Mouse (Mus musculus): ENCODE measurements at regions not wholly inside any gene's neighbourhood (a gene's known extent, or its start where the extent isn't known, plus 50 kb on each side); places are given as distances from the start of the nearest gene placed in this dataset.
A peak's percentile ranks its signal among the peaks of the same experiment; 100 is the strongest.
"Not testable (repeated sequence)": the region's sequence is repeated elsewhere in the genome, so short reads cannot be mapped to it uniquely, and the experiment has no call there.

DNA sequence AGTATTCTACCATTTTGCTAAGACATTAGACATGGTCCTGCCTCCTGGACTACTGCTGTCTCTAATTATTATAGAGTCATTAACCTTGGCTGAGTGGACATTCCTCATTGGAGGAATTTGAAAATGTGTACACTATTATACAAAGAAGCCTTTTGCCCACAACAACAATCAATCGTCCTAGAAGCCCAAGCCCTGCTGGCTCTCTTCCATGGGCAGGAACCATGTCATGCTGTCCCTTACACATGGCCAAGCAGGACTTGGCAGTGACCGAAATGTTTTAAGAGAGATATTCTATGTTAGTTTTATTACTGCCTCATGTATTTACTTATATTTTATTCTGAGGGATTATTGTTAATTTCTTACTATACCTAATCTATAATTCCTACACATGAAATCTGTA, 1607.3 kb upstream of the Cdh6 start (continued):
- no peak for TF ChIP-seq TBP (IDR thresholded peaks at IDR 0.05; ENCODE audit: low read depth, low read length)

DNA sequence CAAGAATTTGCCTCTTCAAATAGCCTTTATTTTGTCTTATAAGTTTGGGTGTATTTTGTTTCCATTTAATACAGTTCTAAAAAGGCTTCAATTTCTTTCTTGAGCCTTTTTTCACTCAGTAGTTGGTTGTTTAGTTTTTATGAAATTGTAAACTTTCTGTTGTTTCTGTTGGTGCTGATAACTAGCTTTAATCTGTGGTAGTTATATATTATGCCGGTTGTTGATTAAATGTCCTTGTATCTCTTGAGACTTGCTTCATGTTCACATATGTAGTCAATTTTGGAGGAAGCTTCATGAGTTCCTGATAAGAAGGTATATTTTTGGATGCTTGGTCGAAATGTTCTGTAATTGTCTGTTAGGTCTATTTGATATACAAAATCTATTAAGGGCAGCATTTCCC, 1568.3 kb upstream of the Cdh6 start:
- Histone ChIP-seq H3K27ac (ENCODE audit: control insufficient read depth, low read depth, low read length) (no peak overlapping the region), H3K4me3 (ENCODE audit: control insufficient read depth in 1 of 2, insufficient read depth in 1 of 2, low read depth in 2 of 2, low read length in 2 of 2) (no peak overlapping the region), H3K79me2 (ENCODE audit: control insufficient read depth, insufficient read depth, low read length, poor library complexity) (no peaks in the 10 kb centered on the region), H3K9me3 (replicated peaks; ENCODE audit: insufficient read depth, low read length) (no peaks in the 10 kb centered on the region), H3K4me1 (ENCODE audit: control insufficient read depth in 1 of 2, insufficient read depth in 2 of 2, low read length in 2 of 2) (peaks cover 2 to 10% of the 10 kb centered on the region in 2 experiments; a peak in 2 of 4 replicates), H3K27me3 (ENCODE audit: control insufficient read depth in 1 of 2, insufficient read depth in 2 of 2, low read length in 2 of 2) (no peaks in the 10 kb centered on the region), H3K9ac (ENCODE audit: control insufficient read depth, low read depth, low read length, poor library complexity, severe bottlenecking) (no peak overlapping the region), H3K36me3 (ENCODE audit: control insufficient read depth in 1 of 2, insufficient read depth in 2 of 2, low read length in 2 of 2) (peaks cover 0 to 9% of the 10 kb centered on the region in 2 experiments; a peak in 2 of 4 replicates)
- TF ChIP-seq GATA1 (IDR thresholded peaks at IDR 0.05; ENCODE audit: low read depth, low read length) (peak; percentile 39; the same call in 1 of the 2 replicates), MEF2A (IDR thresholded peaks at IDR 0.05; ENCODE audit: extremely low read depth, insufficient replicate concordance, low read depth, low read length, poor library complexity, severe bottlenecking) (peak; percentile 79; the same call in 1 of the 2 replicates), TCF12 (IDR thresholded peaks at IDR 0.05; ENCODE audit: low read depth, low read length) (peak; percentile 64; the same call in 1 of the 2 replicates), POLR2A (IDR thresholded peaks at IDR 0.05; ENCODE audit: control insufficient read depth in 1 of 2, insufficient read depth in 1 of 2, low read depth in 1 of 2, low read length in 2 of 2, poor library complexity in 1 of 2) (no peak), GABPA (IDR thresholded peaks at IDR 0.05; ENCODE audit: low read depth, low read length) (no peak), EP300 (IDR thresholded peaks at IDR 0.05; ENCODE audit: low read depth in 1 of 2, low read length in 2 of 2) (peak; percentile 42 to 63), SMC3 (IDR thresholded peaks at IDR 0.05; ENCODE audit: low read depth, low read length) (no peak), USF1 (IDR thresholded peaks at IDR 0.05; ENCODE audit: low read depth, low read length) (no peak), MYB (IDR thresholded peaks at IDR 0.05; ENCODE audit: low read depth, low read length) (peak; percentile 46; the same call in 1 of the 2 replicates)
- peak; percentile 19 for DNase-seq (ENCODE audit: low read depth, low spot score)

DNA sequence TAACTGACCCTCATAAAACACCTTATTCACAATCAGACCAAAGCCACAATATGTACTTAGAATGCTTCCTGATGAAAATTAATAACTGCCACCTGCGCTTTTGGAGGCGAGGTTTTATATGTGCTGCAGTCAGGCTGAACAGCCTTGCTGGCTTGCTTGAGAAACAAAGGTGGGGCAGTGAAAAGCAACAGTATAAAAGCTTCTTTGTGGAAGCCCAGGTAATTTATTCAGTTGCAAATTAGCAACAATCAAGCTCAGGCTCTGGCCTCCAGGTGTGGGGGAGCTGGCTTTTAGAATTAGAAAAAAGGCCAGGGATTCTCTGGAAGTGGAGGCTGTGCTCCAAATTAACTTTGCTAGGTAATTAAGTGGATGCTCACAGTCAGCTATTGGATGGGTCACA, 1524.5 kb upstream of the Cdh6 start:
- not testable (repeated sequence) for H3K27me3 ChIP-seq (ENCODE audit: control insufficient read depth in 1 of 2, insufficient read depth in 2 of 2, low read length in 2 of 2); DNase-seq (ENCODE audit: low read depth, low spot score); H3K9ac ChIP-seq (ENCODE audit: control insufficient read depth, low read depth, low read length, poor library complexity, severe bottlenecking); H3K4me1 ChIP-seq (ENCODE audit: control insufficient read depth in 1 of 2, insufficient read depth in 2 of 2, low read length in 2 of 2); H3K4me3 ChIP-seq (ENCODE audit: control insufficient read depth in 1 of 2, insufficient read depth in 1 of 2, low read depth in 2 of 2, low read length in 2 of 2); H3K9me3 ChIP-seq (replicated peaks; ENCODE audit: insufficient read depth, low read length); H3K27ac ChIP-seq (ENCODE audit: control insufficient read depth, low read depth, low read length); H3K79me2 ChIP-seq (ENCODE audit: control insufficient read depth, insufficient read depth, low read length, poor library complexity); H3K36me3 ChIP-seq (ENCODE audit: control insufficient read depth in 1 of 2, insufficient read depth in 2 of 2, low read length in 2 of 2)

DNA sequence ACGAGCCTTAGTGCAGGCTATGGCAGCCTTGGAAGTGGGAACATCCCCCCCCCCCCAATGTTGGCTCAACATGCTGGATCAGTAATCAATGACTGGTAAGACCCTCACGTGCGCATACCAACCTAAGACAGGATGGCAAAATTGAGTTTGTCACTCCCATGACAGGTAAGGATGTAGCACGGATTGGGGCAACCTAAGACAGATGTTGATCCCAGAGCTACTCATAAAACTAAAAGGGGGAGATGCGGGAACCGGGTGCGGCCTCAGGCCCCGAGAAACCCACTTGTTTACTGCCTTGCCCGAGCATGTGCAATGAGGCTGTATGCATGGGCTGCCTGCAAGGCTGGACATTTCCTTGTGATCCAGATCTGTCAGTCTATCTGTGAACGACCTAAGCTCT, 1523.0 kb upstream of the Cdh6 start:
- no peak overlapping the region for H3K9ac ChIP-seq (ENCODE audit: control insufficient read depth, low read depth, low read length, poor library complexity, severe bottlenecking)
- no peak overlapping the region for H3K4me3 ChIP-seq (ENCODE audit: control insufficient read depth in 1 of 2, insufficient read depth in 1 of 2, low read depth in 2 of 2, low read length in 2 of 2)

More for the DNA sequence above, 1523.0 kb upstream of the Cdh6 start:
- H3K36me3 ChIP-seq (ENCODE audit: control insufficient read depth in 1 of 2, insufficient read depth in 2 of 2, low read length in 2 of 2) = no peaks in the 10 kb centered on the region
- no peak for DNase-seq (ENCODE audit: low read depth, low spot score)
- H3K79me2 ChIP-seq (ENCODE audit: control insufficient read depth, insufficient read depth, low read length, poor library complexity) = no peaks in the 10 kb centered on the region
- H3K27ac ChIP-seq (ENCODE audit: control insufficient read depth, low read depth, low read length) = no peak overlapping the region
- no peaks in the 10 kb centered on the region for H3K4me1 ChIP-seq (ENCODE audit: control insufficient read depth in 1 of 2, insufficient read depth in 2 of 2, low read length in 2 of 2)
- no peaks in the 10 kb centered on the region for H3K27me3 ChIP-seq (ENCODE audit: control insufficient read depth in 1 of 2, insufficient read depth in 2 of 2, low read length in 2 of 2)
- TF ChIP-seq MEF2A (IDR thresholded peaks at IDR 0.05; ENCODE audit: extremely low read depth, insufficient replicate concordance, low read depth, low read length, poor library complexity, severe bottlenecking) (no peak), HCFC1 (IDR thresholded peaks at IDR 0.05; ENCODE audit: low read depth, low read length) (no peak)
- no peaks in the 10 kb centered on the region for H3K9me3 ChIP-seq (replicated peaks; ENCODE audit: insufficient read depth, low read length)
